In the genomic region with DNA sequence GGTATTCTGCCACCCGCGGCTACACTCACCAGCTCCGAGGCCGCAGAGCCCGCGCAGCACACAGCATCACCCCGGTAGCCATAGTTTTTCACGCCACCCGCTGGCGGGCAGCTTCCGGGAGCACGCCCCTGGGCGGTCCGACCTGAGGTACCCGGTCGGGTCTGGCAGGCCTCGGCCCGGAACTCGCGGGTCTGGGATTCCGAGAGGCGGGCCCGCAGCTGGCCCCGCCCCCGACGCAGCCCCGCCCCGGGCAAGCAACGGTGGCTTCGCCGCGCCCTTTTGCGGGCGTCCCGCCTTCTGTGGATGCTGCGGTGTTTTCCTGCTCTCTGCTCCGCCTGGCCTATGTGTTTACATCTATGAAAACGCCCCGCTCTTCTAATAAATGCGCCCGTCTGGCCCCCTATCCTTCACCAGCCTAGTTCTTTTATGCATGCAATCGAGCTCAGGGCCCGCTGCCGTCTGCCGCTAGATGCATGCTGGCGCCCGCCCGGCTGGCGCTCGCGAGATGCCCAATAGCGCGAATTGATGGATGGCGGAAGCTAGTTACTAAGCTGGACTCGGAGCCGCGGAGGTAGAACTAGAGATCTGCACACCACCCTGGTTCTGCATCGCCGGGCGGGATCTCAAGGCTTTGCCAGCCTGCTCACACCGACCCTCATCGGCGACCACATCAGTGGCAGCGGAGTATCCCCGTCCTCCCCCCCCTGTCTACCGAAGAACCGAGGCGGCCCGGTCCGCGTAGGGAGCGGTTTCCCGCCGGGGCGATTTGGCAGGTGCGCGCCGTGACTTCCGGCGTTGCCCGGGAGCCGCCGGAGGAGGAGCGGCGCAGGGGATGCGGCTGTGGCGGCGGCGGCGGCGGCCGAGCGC, we compare ENCODE assay signal across 8 mouse cellular contexts. TPM values are rescaled to one million over a fixed set of nuclear protein-coding genes. Genes with fewer than 3 reads are reported as not detected.
DNase-seq lines count a peak whose midpoint lies in the region; ATAC-seq and TF ChIP-seq lines count a peak whose summit lies in the region.

TSS of gene Mrpl40 (minus strand) at position 421 of the 867 bp plus-strand sequence.
TSS of gene Hira (plus strand) at position 596 of the 867 bp plus-strand sequence.

- H3K9ac ChIP-seq in hindbrain, postnatal 0 days (replicated peaks; ENCODE audit: low read length) = peak within 1 kb of the TSS; percentile 97

- no peaks in the 10 kb centered on the region for H3K27me3 ChIP-seq in hindbrain, postnatal 0 days (ENCODE audit: insufficient read depth, low read length)

- intact Hi-C loops in gastrocnemius, adult 2 months (cut with DNase I) = loop anchor here (5.0 kb wide), 1 partner anchor 64 kb away; the partner anchor contains the start of genes Cdc45 and Ufd1
- intact Hi-C loops in left cerebral cortex, adult 2 months (cut with DNase I) = no loop called here

- H3K4me2 ChIP-seq in hindbrain, postnatal 0 days (ENCODE audit: low read depth, low read length) = peak within 1 kb of the TSS; percentile 80

- under 1% methylated on average over 93 of the region's 93 CpGs for WGBS in hindbrain, postnatal 0 days

- H3K9me3 ChIP-seq in hindbrain, postnatal 0 days (ENCODE audit: low read length) = no peaks in the 10 kb centered on the region

- peak within 1 kb of the TSS; percentile 97 for H3K27ac ChIP-seq in gastrocnemius, adult 2 months
- peak within 1 kb of the TSS; percentile 98 for H3K27ac ChIP-seq in hindbrain, postnatal 0 days
- peak within 1 kb of the TSS; percentile 96 for H3K27ac ChIP-seq in left cerebral cortex, adult 2 months

- ATAC-seq in hindbrain, postnatal 0 days = peak; percentile 94
- peak; percentile 79 for ATAC-seq in megakaryocyte, adult 5-6 weeks (ENCODE audit: poor library complexity, severe bottlenecking)

- H3K36me3 ChIP-seq in hindbrain, postnatal 0 days (ENCODE audit: insufficient read depth, low read length) = peaks cover 12% of the 10 kb centered on the region

- H3K4me1 ChIP-seq in hindbrain, postnatal 0 days (ENCODE audit: insufficient read depth, low read length) = peaks cover 7% of the 10 kb centered on the region

- DNase-seq in WW6 (ENCODE audit: low read depth, low spot score) = peak; percentile 76
- peak; percentile 85 to 92 for DNase-seq in cerebellum, postnatal 4 days (ENCODE audit: low spot score in 2 of 2)
- peak; percentile 97 for DNase-seq in gastrocnemius, adult 2 months
- peak; percentile 93 for DNase-seq in hindbrain, postnatal 0 days (ENCODE audit: low spot score)
- peak; percentile 94 to 95 for DNase-seq in left cerebral cortex, adult 2 months (ENCODE audit: extremely low spot score in 1 of 2, low spot score in 2 of 2)
- peak; percentile 90 to 93 for DNase-seq in right cerebral cortex, adult 2 months (ENCODE audit: low spot score in 2 of 2)
- peak; percentile 95 for DNase-seq in urinary bladder, postnatal 14 days (ENCODE audit: low spot score)

- peak within 1 kb of the TSS; percentile 97 for H3K4me3 ChIP-seq in gastrocnemius, adult 2 months
- peak within 1 kb of the TSS; percentile 89 for H3K4me3 ChIP-seq in hindbrain, postnatal 0 days (ENCODE audit: low read length)
- peak within 1 kb of the TSS; percentile 68 for H3K4me3 ChIP-seq in left cerebral cortex, adult 2 months

- no peak for TF ChIP-seq CTCF in gastrocnemius, adult 2 months (IDR thresholded peaks at IDR 0.05)
- TF ChIP-seq CTCF in hindbrain, postnatal 0 days (IDR thresholded peaks at IDR 0.05; ENCODE audit: low read depth) = peak; percentile 33; the same call in 1 of the 2 replicates
- no peak; the same call in none of the 2 replicates for TF ChIP-seq CTCF in left cerebral cortex, adult 2 months (IDR thresholded peaks at IDR 0.05)

RNA-seq across cellular contexts. Expression of gene Mrpl40, which starts in this region (rescaled TPM):
- 10 to 100 TPM; 35.3 to 46.6 TPM for total RNA-seq in gastrocnemius, adult 2 months (2021)
- 13.8 and 21.9 TPM in 2 replicates for total RNA-seq in hindbrain, postnatal 0 days (2014; rRNA removed)
- polyA plus RNA-seq in hindbrain, postnatal 0 days (2015; fragmentation: Nextera tagmentation; extraction: Ambion mirVana) = 83.9 and 85.8 TPM in 2 replicates
- total RNA-seq in left cerebral cortex, adult 2 months (2021) = 10 to 100 TPM; 34.0 to 34.4 TPM
- 80.1 and 85.8 TPM in 2 replicates for total RNA-seq in megakaryocyte, adult 5-6 weeks (2015)
- total RNA-seq in megakaryocyte, adult 5-6 weeks (2017) = 78.2 and 81.7 TPM in 2 replicates

RNA-seq across cellular contexts. Expression of gene Hira, which starts in this region (rescaled TPM):
- 10 to 100 TPM; 22.5 to 23.5 TPM for total RNA-seq in gastrocnemius, adult 2 months (2021)
- total RNA-seq in hindbrain, postnatal 0 days (2014; rRNA removed) = 56.7 and 88.6 TPM in 2 replicates
- 17.9 and 18.6 TPM in 2 replicates for polyA plus RNA-seq in hindbrain, postnatal 0 days (2015; fragmentation: Nextera tagmentation; extraction: Ambion mirVana)
- total RNA-seq in left cerebral cortex, adult 2 months (2021) = 10 to 100 TPM; 82.1 to 93.6 TPM
- total RNA-seq in megakaryocyte, adult 5-6 weeks (2015) = 28.3 and 34.5 TPM in 2 replicates
- total RNA-seq in megakaryocyte, adult 5-6 weeks (2017) = 43.8 and 60.5 TPM in 2 replicates

Comparison
In these comparisons a context has a peak if more than half of its experiments do, and no peak if none do; other contexts are left out.
1. Peak in every context shown above with its lines: DNase-seq, ATAC-seq, H3K4me3 ChIP-seq and H3K27ac ChIP-seq.